Mouse (Mus musculus) testis, adult 2 months (tissue): Measurements from ENCODE around the gene H3f3a. TPM values are rescaled to one million over a fixed set of nuclear protein-coding genes. Genes with fewer than 3 reads are reported as not detected.

Experiments
- H3K27ac ChIP-seq: fragments of 200-500 bp; 2 replicates; pipeline ENCODE4 v1.5.1; 2012; ENCODE audit warnings: low read depth, low read length; ENCODE audit not compliant: control insufficient read depth, insufficient read depth
- H3K27me3 ChIP-seq: fragments of 200-500 bp; 2 replicates; pipeline ENCODE4 v1.6.1; 2012; ENCODE audit warnings: mild to moderate bottlenecking, low read length, moderate library complexity; ENCODE audit not compliant: control insufficient read depth, insufficient read depth
- H3K36me3 ChIP-seq: fragments of 200-500 bp; 2 replicates; pipeline ENCODE4 v1.6.1; 2012; ENCODE audit warnings: mild to moderate bottlenecking, low read length; ENCODE audit not compliant: control insufficient read depth, insufficient read depth
- H3K4me1 ChIP-seq: fragments of 200-500 bp; 2 replicates; pipeline ENCODE4 v1.6.1; 2012; ENCODE audit warnings: low read length; ENCODE audit not compliant: control insufficient read depth, insufficient read depth
- H3K4me3 ChIP-seq: fragments of 200-500 bp; 2 replicates; pipeline ENCODE4 v1.5.1; 2012; ENCODE audit warnings: low read depth, mild to moderate bottlenecking, low read length, moderate library complexity, mixed read lengths; ENCODE audit not compliant: control insufficient read depth
- CTCF ChIP-seq: fragments of 200-500 bp; IDR thresholded peaks from 2 replicates; pipeline ENCODE4 v1.5.1; 2012; ENCODE audit warnings: low read depth, mild to moderate bottlenecking, inconsistent platforms, low read length, moderate library complexity; ENCODE audit not compliant: control insufficient read depth, insufficient read depth, insufficient replicate concordance
- POLR2A ChIP-seq: fragments of 200-500 bp; IDR thresholded peaks from 2 replicates; pipeline ENCODE4 v1.6.1; 2012; ENCODE audit warnings: low read depth, mild to moderate bottlenecking, inconsistent platforms, low read length, moderate library complexity; ENCODE audit not compliant: control insufficient read depth
- polyA plus RNA-seq: library from polyadenylated mRNA; depleted of rRNA; stranded (reverse); fragments of >200 nt; gene quantifications from 2 replicates; pipeline ENCODE4 v1.2.3, GENCODE M21; 2012

Gene H3f3a
- polyA plus RNA-seq, 1 experiment, result 538 TPM

GRCm38 (mm10) chr1:180765393-180765792, 48.4 kb downstream of the H3f3a start:
- Histone ChIP-seq H3K4me1 (peaks cover 23% of the 10 kb centered on the region), H3K27ac (no peak overlapping the region), H3K4me3 (no peak overlapping the region), H3K27me3 (no peaks in the 10 kb centered on the region), H3K36me3 (no peaks in the 10 kb centered on the region)
- TF ChIP-seq POLR2A, result no peak
- no peak for TF ChIP-seq CTCF

- Histone ChIP-seq H3K27me3 (no peaks in the 10 kb centered on the region), H3K4me1 (peaks cover 23% of the 10 kb centered on the region), H3K36me3 (no peaks in the 10 kb centered on the region), H3K27ac (no peak overlapping the region), H3K4me3 (peak overlapping the region; percentile 4)
- TF ChIP-seq CTCF (peak; percentile 74; the same call in 1 of the 2 replicates), POLR2A (no peak)
Observed at GRCm38 (mm10) chr1:180763828-180764227, 49.9 kb downstream of the H3f3a start.

GRCm38 (mm10) chr1:180763307-180763706, 50.4 kb downstream of the H3f3a start:
- no peak overlapping the region for H3K27ac ChIP-seq
- peaks cover 19% of the 10 kb centered on the region for H3K4me1 ChIP-seq
- TF ChIP-seq POLR2A (no peak), CTCF (no peak)
- H3K27me3 ChIP-seq, result no peaks in the 10 kb centered on the region
- no peaks in the 10 kb centered on the region for H3K36me3 ChIP-seq
- H3K4me3 ChIP-seq, result peak overlapping the region; percentile 4; the same call in 1 of the 2 replicates

DNA sequence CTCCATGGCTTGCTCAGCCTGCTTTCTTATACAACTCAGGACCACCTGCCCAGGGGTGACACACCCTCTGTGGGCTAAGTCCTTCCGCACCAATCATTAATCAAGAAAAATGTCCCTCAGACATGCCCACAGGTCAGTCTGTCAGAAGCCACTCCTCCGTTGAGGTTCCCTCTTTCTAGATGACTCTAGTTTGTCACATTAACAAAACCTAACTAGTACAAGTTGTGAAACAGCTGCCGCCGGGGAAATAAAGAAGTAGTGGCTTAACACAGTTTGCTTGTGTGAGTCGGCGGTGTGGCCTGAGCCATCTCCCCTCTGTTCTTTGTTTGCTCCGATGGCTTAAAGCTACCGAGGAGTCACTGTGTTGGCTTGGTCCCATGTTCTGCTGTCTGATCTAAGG, 51.1 kb downstream of the H3f3a start:
- no peaks in the 10 kb centered on the region for H3K27me3 ChIP-seq
- TF ChIP-seq POLR2A (no peak), CTCF (no peak)
- no peak overlapping the region for H3K27ac ChIP-seq
- H3K4me3 ChIP-seq, result peak overlapping the region; percentile 19
- H3K36me3 ChIP-seq, result no peaks in the 10 kb centered on the region
- H3K4me1 ChIP-seq, result peaks cover 14% of the 10 kb centered on the region

DNA sequence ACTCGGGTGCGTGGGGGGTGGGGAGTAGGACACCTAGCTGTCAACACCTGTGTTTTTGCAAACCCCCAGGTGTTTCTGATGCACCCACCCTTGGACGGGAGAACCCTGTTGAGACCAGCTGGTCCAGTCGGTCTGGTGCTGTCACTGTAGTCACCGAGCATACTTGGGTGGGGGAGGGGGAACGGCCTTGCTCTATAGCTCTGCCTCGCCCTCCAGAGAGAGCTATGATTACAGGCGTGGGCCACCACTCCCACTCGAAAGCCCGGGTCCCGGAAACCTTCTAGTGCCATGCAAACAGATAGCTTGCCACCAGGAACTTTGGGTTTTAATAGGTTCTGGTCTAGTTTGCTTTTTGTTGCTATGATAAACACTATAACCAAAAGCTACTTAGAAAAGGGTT, 51.6 kb downstream of the H3f3a start:
- Histone ChIP-seq H3K4me3 (peak overlapping the region; percentile 19), H3K36me3 (no peaks in the 10 kb centered on the region), H3K4me1 (peaks cover 14% of the 10 kb centered on the region), H3K27ac (no peak overlapping the region), H3K27me3 (no peaks in the 10 kb centered on the region)
- TF ChIP-seq CTCF (no peak), POLR2A (no peak)

- Histone ChIP-seq H3K27me3 (no peaks in the 10 kb centered on the region), H3K4me3 (no peak overlapping the region), H3K4me1 (peaks cover 10% of the 10 kb centered on the region), H3K36me3 (no peaks in the 10 kb centered on the region), H3K27ac (no peak overlapping the region)
- TF ChIP-seq POLR2A (no peak), CTCF (no peak)
Observed at GRCm38 (mm10) chr1:180757956-180758520, 55.7 kb downstream of the H3f3a start.

DNA sequence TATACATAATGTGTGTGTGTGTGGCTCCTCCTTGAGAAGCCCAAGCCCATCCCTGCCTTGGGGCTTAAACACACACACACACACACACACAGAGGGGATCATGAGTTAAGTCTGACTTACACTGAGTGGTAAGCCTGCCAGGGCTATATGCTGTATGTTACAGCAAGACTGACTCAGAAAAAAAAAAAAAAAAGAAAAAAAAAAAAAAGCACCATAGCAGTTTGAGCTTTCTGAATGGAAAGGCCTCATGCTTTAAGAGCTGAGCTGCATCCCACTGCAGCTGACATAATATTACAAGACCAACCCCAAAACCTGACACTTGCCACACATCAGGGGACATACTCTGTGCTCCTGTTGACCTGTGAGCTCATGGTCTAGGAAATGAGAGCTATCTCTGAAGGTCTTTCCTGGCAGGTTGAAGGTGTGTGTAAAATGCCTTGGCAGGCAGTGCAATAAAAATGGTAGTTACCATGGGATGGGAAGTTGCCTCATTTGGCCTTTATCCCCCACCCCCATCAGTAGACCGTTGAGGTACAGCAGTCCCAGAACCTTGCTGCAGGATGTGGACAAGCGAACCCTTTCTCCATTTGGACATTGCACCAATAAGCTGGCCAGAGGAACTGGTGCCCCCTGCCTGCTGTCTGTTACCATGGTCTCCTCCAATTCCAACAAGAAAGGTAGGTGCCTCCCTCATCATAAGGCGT, 56.3 kb downstream of the H3f3a start:
- Histone ChIP-seq H3K4me1 (peaks cover 6% of the 10 kb centered on the region), H3K27ac (no peak overlapping the region), H3K4me3 (no peak overlapping the region), H3K36me3 (no peaks in the 10 kb centered on the region; the same call in 1 of the 2 replicates), H3K27me3 (no peaks in the 10 kb centered on the region)
- TF ChIP-seq POLR2A, result no peak
- TF ChIP-seq CTCF, result no peak

- no peak overlapping the region for H3K4me3 ChIP-seq
- no peak overlapping the region for H3K27ac ChIP-seq
- TF ChIP-seq POLR2A, result no peak
- no peak for TF ChIP-seq CTCF
- peaks cover under 1% of the 10 kb centered on the region for H3K4me1 ChIP-seq
- H3K36me3 ChIP-seq, result no peaks in the 10 kb centered on the region; the same call in 1 of the 2 replicates
- no peaks in the 10 kb centered on the region for H3K27me3 ChIP-seq
Observed at GRCm38 (mm10) chr1:180756711-180757110, 57.0 kb downstream of the H3f3a start.
